Mouse (Mus musculus) neural tube, embryonic 11.5 days (tissue): ENCODE data around the gene Oit3. TPM values are rescaled to one million over a fixed set of nuclear protein-coding genes. Genes with fewer than 3 reads are reported as not detected.

ENCODE experiments used
- ATAC-seq: fragments of 200-750 bp; cut with Nextera tagmentation; 2 replicates; pipeline ENCODE4 v1.8.0; 2017; ENCODE audit warnings: moderate number of reproducible peaks, mild to moderate bottlenecking, moderate TSS enrichment, moderate library complexity; ENCODE audit not compliant: insufficient read depth, low FRiP score, low TSS enrichment
- DNase-seq: peaks from one replicate; pipeline ENCODE4 v3.0.0-alpha.2; 2015; ENCODE audit warnings: low spot score
- H3K27ac ChIP-seq: fragments of 300-500 bp; sonication (generic); 2 replicates; pipeline ENCODE4 v1.5.1; 2014; ENCODE audit warnings: low read depth, mild to moderate bottlenecking, low read length
- H3K27me3 ChIP-seq: fragments of 300-500 bp; sonication (generic); 2 replicates; pipeline ENCODE4 v1.6.1; 2014; ENCODE audit warnings: mild to moderate bottlenecking, low read length, mixed read lengths; ENCODE audit not compliant: control insufficient read depth, insufficient read depth
- H3K36me3 ChIP-seq: fragments of 300-500 bp; sonication (generic); 2 replicates; pipeline ENCODE4 v1.6.1; 2014; ENCODE audit warnings: mild to moderate bottlenecking, low read length, moderate library complexity, mixed read lengths; ENCODE audit not compliant: control insufficient read depth, insufficient read depth
- H3K4me1 ChIP-seq: fragments of 300-500 bp; sonication (generic); 2 replicates; pipeline ENCODE4 v1.6.1; 2014; ENCODE audit warnings: low read length, mixed read lengths; ENCODE audit not compliant: control insufficient read depth, insufficient read depth
- H3K4me2 ChIP-seq: fragments of 300-500 bp; sonication (generic); 2 replicates; pipeline ENCODE4 v1.6.1; 2014; ENCODE audit warnings: low read depth, mild to moderate bottlenecking, moderate library complexity
- H3K4me3 ChIP-seq: fragments of 300-500 bp; sonication (generic); 2 replicates; pipeline ENCODE4 v1.5.1; 2014; ENCODE audit warnings: low read depth, low read length
- H3K9ac ChIP-seq: fragments of 300-500 bp; sonication (generic); 2 replicates; pipeline ENCODE4 v1.6.1; 2014; ENCODE audit warnings: mild to moderate bottlenecking, low read length
- H3K9me3 ChIP-seq: fragments of 300-500 bp; sonication (generic); 2 replicates; pipeline ENCODE4 v1.6.1; 2016; ENCODE audit warnings: low read length; ENCODE audit not compliant: control insufficient read depth
- WGBS: fragments of 180-500 bp; shearing (Covaris S2); extraction: QIAGEN DNeasy Blood & Tissue Kit; methylation state at CpG from one replicate; pipeline ENCODE4 v1.1.7; 2014; 5-methylcytosine and 5-hydroxymethylcytosine counted together
- polyA plus RNA-seq: library from polyadenylated mRNA; unstranded; fragments of >200 nt; fragmentation: Nextera tagmentation; extraction: Ambion mirVana; gene quantifications from 2 replicates; pipeline ENCODE4 v1.2.1, GENCODE M21; 2014

The Oit3 gene
- polyA plus RNA-seq, 1 experiment from 2014 or later = 0.21 TPM

- no peak for DNase-seq
- 13% methylated on average over 7 of the region's 7 CpGs for WGBS
- H3K9me3 ChIP-seq = no peaks in the 10 kb centered on the region
- H3K4me1 ChIP-seq = no peaks in the 10 kb centered on the region; the same call in 1 of the 2 replicates
- H3K27ac ChIP-seq = no peak overlapping the region
- no peak overlapping the region for H3K4me2 ChIP-seq
- no peaks in the 10 kb centered on the region for H3K27me3 ChIP-seq
- no peak overlapping the region for H3K4me3 ChIP-seq
- no peak overlapping the region for H3K9ac ChIP-seq
- H3K36me3 ChIP-seq = no peaks in the 10 kb centered on the region
- ATAC-seq = no peak
These were observed 1.6 kb upstream of the Oit3 start for GRCm38 (mm10) chr10:59443212-59443611.

DNA sequence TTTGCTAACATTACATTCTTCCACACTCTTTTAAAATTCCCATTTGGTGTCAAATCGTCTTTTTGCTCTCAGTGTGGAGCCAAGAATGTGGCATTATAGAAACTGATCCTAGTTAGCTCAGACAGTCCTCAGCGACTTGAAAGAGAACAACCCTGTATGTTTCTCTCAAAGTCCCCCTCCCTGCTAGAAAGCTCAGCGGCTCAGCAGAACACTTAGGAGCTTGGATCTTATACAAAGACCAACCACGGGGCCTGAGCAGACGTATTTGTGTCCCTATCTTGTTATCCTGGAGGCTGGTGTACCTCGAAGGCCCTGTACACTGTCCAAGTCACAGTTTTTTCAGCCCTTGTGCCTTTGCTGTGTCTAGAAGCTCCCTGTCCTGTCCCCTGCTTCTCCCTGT lies 1.4 kb downstream of the Oit3 start:
- Histone ChIP-seq H3K27ac (no peak overlapping the region), H3K4me3 (no peak overlapping the region), H3K9me3 (no peaks in the 10 kb centered on the region), H3K36me3 (no peaks in the 10 kb centered on the region), H3K4me1 (no peaks in the 10 kb centered on the region; the same call in 1 of the 2 replicates), H3K9ac (no peak overlapping the region), H3K27me3 (no peaks in the 10 kb centered on the region), H3K4me2 (no peak overlapping the region)
- ATAC-seq = no peak
- DNase-seq = no peak
- WGBS = 73% methylated on average over 6 of the region's 6 CpGs

- no peak overlapping the region for H3K4me3 ChIP-seq
- H3K4me2 ChIP-seq = no peak overlapping the region
- H3K9ac ChIP-seq = no peak overlapping the region
- no peaks in the 10 kb centered on the region for H3K36me3 ChIP-seq
- WGBS = 69% methylated on average over 5 of the region's 5 CpGs
- no peak for ATAC-seq
- no peaks in the 10 kb centered on the region for H3K9me3 ChIP-seq
- H3K4me1 ChIP-seq = no peaks in the 10 kb centered on the region; the same call in 1 of the 2 replicates
- no peak for DNase-seq
- no peaks in the 10 kb centered on the region for H3K27me3 ChIP-seq
- H3K27ac ChIP-seq = no peak overlapping the region
These were observed 2.1 kb downstream of the Oit3 start for GRCm38 (mm10) chr10:59439508-59439931.

DNA sequence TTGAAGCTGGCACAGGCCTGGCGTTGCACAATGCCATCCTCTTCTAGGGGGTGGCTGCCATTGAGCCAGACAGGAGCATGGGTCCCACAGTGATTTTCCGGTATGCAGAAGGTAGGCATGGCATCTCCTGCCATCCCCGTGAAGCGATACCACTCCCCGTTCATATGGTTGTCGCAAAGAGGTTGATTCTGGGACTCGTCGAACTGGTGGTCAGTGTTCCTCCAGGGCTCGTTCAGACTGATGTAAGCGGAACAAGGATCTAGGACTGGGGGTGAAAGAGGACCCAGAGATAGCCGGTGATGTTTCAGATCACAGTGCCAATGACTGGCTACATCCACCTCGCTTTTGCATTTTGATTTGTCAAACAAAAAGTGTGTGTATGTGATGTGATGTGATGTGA lies 2.9 kb downstream of the Oit3 start:
- no peak for DNase-seq
- no peaks in the 10 kb centered on the region for H3K4me1 ChIP-seq
- no peak overlapping the region for H3K27ac ChIP-seq
- no peak overlapping the region for H3K4me3 ChIP-seq
- H3K9me3 ChIP-seq = no peaks in the 10 kb centered on the region
- no peaks in the 10 kb centered on the region for H3K27me3 ChIP-seq
- no peak for ATAC-seq
- 95% methylated on average over 12 of the region's 12 CpGs for WGBS
- no peak overlapping the region for H3K4me2 ChIP-seq
- no peak overlapping the region for H3K9ac ChIP-seq
- H3K36me3 ChIP-seq = no peaks in the 10 kb centered on the region

GRCm38 (mm10) chr10:59435746-59436145 lies 5.8 kb downstream of the Oit3 start:
- H3K36me3 ChIP-seq = no peaks in the 10 kb centered on the region
- H3K27ac ChIP-seq = no peak overlapping the region
- no peak overlapping the region for H3K4me2 ChIP-seq
- H3K4me1 ChIP-seq = no peaks in the 10 kb centered on the region
- no peak overlapping the region for H3K9ac ChIP-seq
- ATAC-seq (no peak), DNase-seq (no peak)
- H3K4me3 ChIP-seq = no peak overlapping the region
- H3K27me3 ChIP-seq = no peaks in the 10 kb centered on the region
- WGBS = 95% methylated on average over 18 of the region's 18 CpGs
- H3K9me3 ChIP-seq = no peaks in the 10 kb centered on the region

- ATAC-seq = no peak
These were observed 10.8 kb downstream of the Oit3 start for GRCm38 (mm10) chr10:59430701-59431218.

DNA sequence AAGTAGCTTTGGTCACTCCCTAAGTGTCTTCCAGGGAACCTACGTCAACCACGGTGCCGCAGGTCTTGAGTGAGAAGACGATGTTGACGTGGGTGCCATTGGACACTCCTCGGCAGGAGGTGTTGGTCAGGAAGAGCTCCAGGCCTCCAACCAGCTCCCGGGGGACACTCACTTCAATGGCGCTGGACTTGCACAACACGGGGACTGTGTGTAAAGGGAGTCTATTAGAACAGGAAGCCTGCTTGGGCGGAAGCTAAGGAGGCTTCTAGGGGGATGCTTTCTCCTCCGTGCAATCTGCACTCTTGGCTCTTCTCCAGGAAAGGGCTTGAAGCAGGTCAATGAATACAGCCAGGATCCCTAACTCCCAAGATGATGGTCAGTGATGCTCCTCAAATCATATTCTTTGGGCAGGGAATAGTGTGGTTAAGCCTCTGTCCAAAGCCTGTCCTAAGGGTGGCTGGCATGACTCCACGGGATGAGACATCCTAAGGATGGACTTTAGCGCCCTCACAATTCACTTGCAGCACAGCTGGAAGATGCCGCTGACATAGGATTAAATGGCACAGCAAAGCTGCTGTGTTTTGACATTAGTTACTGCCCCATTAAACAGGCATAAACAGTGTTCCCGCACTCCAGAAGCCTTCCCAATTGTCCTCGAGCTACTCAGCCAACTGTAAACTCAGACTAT lies 12.0 kb downstream of the Oit3 start:
- Histone ChIP-seq H3K9me3 (no peaks in the 10 kb centered on the region), H3K4me3 (no peak overlapping the region), H3K27ac (no peak overlapping the region), H3K36me3 (no peaks in the 10 kb centered on the region), H3K27me3 (no peaks in the 10 kb centered on the region), H3K4me2 (no peak overlapping the region), H3K9ac (no peak overlapping the region), H3K4me1 (no peaks in the 10 kb centered on the region; the same call in 1 of the 2 replicates)
- DNase-seq (no peak), ATAC-seq (no peak)
- 80% methylated on average over 16 of the region's 16 CpGs for WGBS

More at GRCm38 (mm10) chr10:59430701-59431218, 10.8 kb downstream of the Oit3 start:
- Histone ChIP-seq H3K36me3 (no peaks in the 10 kb centered on the region), H3K4me3 (no peak overlapping the region), H3K27ac (no peak overlapping the region), H3K4me2 (no peak overlapping the region), H3K9ac (no peak overlapping the region), H3K9me3 (no peaks in the 10 kb centered on the region), H3K27me3 (no peaks in the 10 kb centered on the region), H3K4me1 (no peaks in the 10 kb centered on the region; the same call in 1 of the 2 replicates)
- DNase-seq = no peak
- WGBS = 82% methylated on average over 6 of the region's 6 CpGs

GRCm38 (mm10) chr10:59426371-59426770 lies 15.2 kb downstream of the Oit3 start:
- Histone ChIP-seq H3K9ac (no peak overlapping the region), H3K4me3 (no peak overlapping the region), H3K4me2 (no peak overlapping the region), H3K27me3 (no peaks in the 10 kb centered on the region), H3K4me1 (no peaks in the 10 kb centered on the region; the same call in 1 of the 2 replicates), H3K27ac (no peak overlapping the region), H3K36me3 (no peaks in the 10 kb centered on the region), H3K9me3 (no peaks in the 10 kb centered on the region)
- ATAC-seq = no peak
- 75% methylated on average over 3 of the region's 4 CpGs for WGBS
- no peak for DNase-seq

GRCm38 (mm10) chr10:59425369-59425768 lies 16.2 kb downstream of the Oit3 start:
- Histone ChIP-seq H3K9ac (no peak overlapping the region), H3K4me1 (no peaks in the 10 kb centered on the region; the same call in 1 of the 2 replicates), H3K27me3 (no peaks in the 10 kb centered on the region), H3K36me3 (no peaks in the 10 kb centered on the region), H3K27ac (no peak overlapping the region), H3K4me3 (no peak overlapping the region), H3K4me2 (no peak overlapping the region), H3K9me3 (no peaks in the 10 kb centered on the region)
- ATAC-seq = no peak
- DNase-seq = no peak
- 91% methylated on average over 7 of the region's 7 CpGs for WGBS
